Mouse (Mus musculus) kidney, adult 2 months (tissue): ENCODE results near the gene B3gnt2. TPM values are rescaled to one million over a fixed set of nuclear protein-coding genes. Genes with fewer than 3 reads are reported as not detected.

Source experiments
- DNase-seq: peaks from one replicate; pipeline ENCODE4 v3.0.0; 2021
- H3K27ac ChIP-seq: fragments of 200-500 bp; 2 replicates; pipeline ENCODE4 v1.5.1; 2012; ENCODE audit warnings: low read depth, low read length, control low read depth, inconsistent platforms; ENCODE audit not compliant: insufficient read depth
- H3K27me3 ChIP-seq: fragments of 200-500 bp; replicated peaks from 2 replicates; pipeline ENCODE4 v1.6.1; 2012; ENCODE audit warnings: mild to moderate bottlenecking, moderate library complexity, low read length, inconsistent platforms; ENCODE audit not compliant: control insufficient read depth, insufficient read depth
- H3K36me3 ChIP-seq: fragments of 200-500 bp; 2 replicates; pipeline ENCODE4 v1.6.1; 2012; ENCODE audit warnings: mild to moderate bottlenecking, moderate library complexity, low read length, inconsistent platforms; ENCODE audit not compliant: control insufficient read depth, insufficient read depth
- H3K4me1 ChIP-seq: fragments of 200-500 bp; 2 replicates; pipeline ENCODE4 v1.6.1; 2011; ENCODE audit warnings: low read length; ENCODE audit not compliant: control insufficient read depth, insufficient read depth
- H3K4me3 ChIP-seq: fragments of 200-500 bp; 2 replicates; pipeline ENCODE4 v1.5.1; 2011; ENCODE audit warnings: mild to moderate bottlenecking, low read depth, low read length, control low read depth; ENCODE audit not compliant: insufficient read depth
- CTCF ChIP-seq: fragments of 200-500 bp; conservative IDR thresholded peaks from 2 replicates; pipeline ENCODE4 v1.5.1; 2011; ENCODE audit warnings: low read depth, mild to moderate bottlenecking, control low read depth, low read length, moderate library complexity, mixed read lengths; ENCODE audit not compliant: insufficient read depth, insufficient read length
- POLR2A ChIP-seq: fragments of 200-500 bp; IDR thresholded peaks from one replicate; pipeline ENCODE4 v1.6.1; 2011; ENCODE audit warnings: low read depth, low read length, control low read depth
- WGBS: fragments of 180-500 bp; shearing (Covaris S2); methylation state at CpG from one replicate; pipeline ENCODE4 v1.1.7; 2018; 5-methylcytosine and 5-hydroxymethylcytosine counted together
- polyA plus RNA-seq: library from polyadenylated mRNA; depleted of rRNA; stranded (reverse); fragments of >200 nt; gene quantifications from 2 replicates; pipeline ENCODE4 v1.2.3, GENCODE M21; 2012

Gene B3gnt2
- polyA plus RNA-seq, 1 experiment: 21.0 TPM

- no peak for DNase-seq
- H3K4me1 ChIP-seq: no peaks in the 10 kb centered on the region; the same call in 1 of the 2 replicates
- no peak overlapping the region for H3K4me3 ChIP-seq
- H3K27me3 ChIP-seq: no peaks in the 10 kb centered on the region
- H3K36me3 ChIP-seq: no peaks in the 10 kb centered on the region
- no peak for TF ChIP-seq CTCF
- no peak for TF ChIP-seq POLR2A
- 80% methylated on average over 6 of the region's 6 CpGs for WGBS
- H3K27ac ChIP-seq: no peak overlapping the region
Measured at GRCm38 (mm10) chr11:22892466-22892865, 31.7 kb upstream of the B3gnt2 start.

GRCm38 (mm10) chr11:22891876-22892275 lies 31.1 kb upstream of the B3gnt2 start:
- no peaks in the 10 kb centered on the region; the same call in 1 of the 2 replicates for H3K4me1 ChIP-seq
- no peak for TF ChIP-seq POLR2A
- TF ChIP-seq CTCF: no peak
- WGBS: 71% methylated on average over 7 of the region's 7 CpGs
- H3K4me3 ChIP-seq: no peak overlapping the region
- peak; percentile 71 for DNase-seq
- H3K27ac ChIP-seq: no peak overlapping the region
- no peaks in the 10 kb centered on the region for H3K36me3 ChIP-seq
- no peaks in the 10 kb centered on the region for H3K27me3 ChIP-seq

DNA sequence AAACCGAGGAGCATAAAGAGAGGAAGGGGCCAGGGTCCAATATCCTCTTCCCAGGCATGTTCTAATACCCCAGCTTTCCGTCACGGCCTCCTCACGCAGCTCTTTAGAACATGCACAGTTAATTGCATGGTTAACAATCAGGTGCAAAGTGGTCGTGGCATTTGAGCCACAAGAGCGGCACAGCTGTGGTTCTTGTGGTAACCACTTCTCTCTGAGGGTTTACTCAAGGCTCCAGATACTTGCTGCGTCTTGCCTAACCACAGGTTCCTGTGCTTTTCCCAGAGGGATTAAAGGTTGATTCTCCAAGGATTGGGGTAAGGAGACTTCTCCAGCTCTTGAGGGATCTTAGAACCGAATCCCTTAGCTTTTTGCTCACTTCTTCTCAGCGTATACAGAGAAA lies 30.5 kb upstream of the B3gnt2 start:
- Histone ChIP-seq H3K27ac (no peak overlapping the region), H3K36me3 (no peaks in the 10 kb centered on the region), H3K4me3 (no peak overlapping the region), H3K27me3 (no peaks in the 10 kb centered on the region), H3K4me1 (no peaks in the 10 kb centered on the region; the same call in 1 of the 2 replicates)
- no peak for DNase-seq
- TF ChIP-seq CTCF (no peak), POLR2A (no peak)
- 86% methylated on average over 9 of the region's 9 CpGs for WGBS

- 98% methylated on average over 3 of the region's 3 CpGs for WGBS
- Histone ChIP-seq H3K27ac (no peak overlapping the region), H3K4me3 (no peak overlapping the region), H3K36me3 (no peaks in the 10 kb centered on the region), H3K27me3 (no peaks in the 10 kb centered on the region), H3K4me1 (peaks cover 4% of the 10 kb centered on the region; the same call in 1 of the 2 replicates)
- TF ChIP-seq POLR2A (no peak), CTCF (no peak)
- no peak for DNase-seq
Measured at GRCm38 (mm10) chr11:22889224-22889623, 28.5 kb upstream of the B3gnt2 start.

GRCm38 (mm10) chr11:22886991-22887390 lies 26.2 kb upstream of the B3gnt2 start:
- DNase-seq: peak; percentile 7
- H3K27ac ChIP-seq: no peak overlapping the region
- 84% methylated on average over 4 of the region's 4 CpGs for WGBS
- no peaks in the 10 kb centered on the region for H3K27me3 ChIP-seq
- H3K4me1 ChIP-seq: peaks cover 7% of the 10 kb centered on the region; the same call in 1 of the 2 replicates
- H3K36me3 ChIP-seq: no peaks in the 10 kb centered on the region
- no peak for TF ChIP-seq POLR2A
- TF ChIP-seq CTCF: no peak
- no peak overlapping the region for H3K4me3 ChIP-seq

- TF ChIP-seq CTCF: no peak
- TF ChIP-seq POLR2A: no peak
- Histone ChIP-seq H3K27me3 (no peaks in the 10 kb centered on the region), H3K27ac (no peak overlapping the region), H3K4me3 (no peak overlapping the region), H3K4me1 (peaks cover 7% of the 10 kb centered on the region; the same call in 1 of the 2 replicates), H3K36me3 (no peaks in the 10 kb centered on the region)
- WGBS: 100% methylated on average over 1 of the region's 1 CpGs
- DNase-seq: no peak
Measured at GRCm38 (mm10) chr11:22885350-22885749, 24.6 kb upstream of the B3gnt2 start.

- WGBS: 49% methylated on average over 2 of the region's 2 CpGs
- H3K4me1 ChIP-seq: peaks cover 7% of the 10 kb centered on the region; the same call in 1 of the 2 replicates
- peak; percentile 83 for DNase-seq
- H3K27ac ChIP-seq: no peak overlapping the region
- H3K27me3 ChIP-seq: no peaks in the 10 kb centered on the region
- H3K36me3 ChIP-seq: no peaks in the 10 kb centered on the region
- H3K4me3 ChIP-seq: no peak overlapping the region
- TF ChIP-seq POLR2A (no peak), CTCF (no peak)
Measured at GRCm38 (mm10) chr11:22883676-22884075, 22.9 kb upstream of the B3gnt2 start.
